Mouse (Mus musculus) adrenal gland, adult 8-10 months (tissue): ENCODE measurements around the gene Ankmy1. TPM values are rescaled to one million over a fixed set of nuclear protein-coding genes. Genes with fewer than 3 reads are reported as not detected.

Experiments used
- DNase-seq: peaks from one replicate; pipeline ENCODE4 v3.0.0; 2022
- total RNA-seq, 4 experiments: library from RNA; stranded (reverse); gene quantifications; 2 replicates each; pipeline ENCODE4 v1.2.4; 2022

The Ankmy1 gene
- total RNA-seq, 4 experiments from 2014 or later, result 1.0 to 1.9 (median 1.3) TPM

- no peak for DNase-seq
These were observed 30.0 kb downstream of the Ankmy1 start for GRCm38 (mm10) chr1:92872666-92873065.

GRCm38 (mm10) chr1:92869985-92870384 is 32.7 kb downstream of the Ankmy1 start:
- DNase-seq, result no peak

DNA sequence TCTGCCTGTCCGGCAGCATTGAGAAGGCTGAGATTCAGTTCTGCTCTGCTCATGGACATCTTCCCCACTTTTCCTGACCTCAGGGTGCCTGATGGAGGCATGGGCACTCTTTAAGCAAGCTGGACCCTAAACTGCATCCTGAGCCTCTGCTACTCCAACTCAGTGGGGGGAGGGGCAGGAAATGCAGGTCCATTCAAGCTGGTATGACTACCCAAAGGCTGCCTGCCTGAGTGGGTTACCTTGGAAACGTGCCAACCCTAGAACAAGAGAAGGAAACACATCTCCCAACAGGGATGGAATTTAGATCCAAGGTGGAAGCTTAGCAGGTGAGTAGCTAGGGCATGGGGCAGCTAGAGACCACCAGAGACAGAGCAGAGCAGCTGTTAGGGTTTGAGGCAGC is 36.5 kb downstream of the Ankmy1 start:
- DNase-seq, result no peak

GRCm38 (mm10) chr1:92863268-92863667 is 39.4 kb downstream of the Ankmy1 start:
- DNase-seq, result no peak

GRCm38 (mm10) chr1:92861503-92861902 is 41.2 kb downstream of the Ankmy1 start:
- no peak for DNase-seq

DNA sequence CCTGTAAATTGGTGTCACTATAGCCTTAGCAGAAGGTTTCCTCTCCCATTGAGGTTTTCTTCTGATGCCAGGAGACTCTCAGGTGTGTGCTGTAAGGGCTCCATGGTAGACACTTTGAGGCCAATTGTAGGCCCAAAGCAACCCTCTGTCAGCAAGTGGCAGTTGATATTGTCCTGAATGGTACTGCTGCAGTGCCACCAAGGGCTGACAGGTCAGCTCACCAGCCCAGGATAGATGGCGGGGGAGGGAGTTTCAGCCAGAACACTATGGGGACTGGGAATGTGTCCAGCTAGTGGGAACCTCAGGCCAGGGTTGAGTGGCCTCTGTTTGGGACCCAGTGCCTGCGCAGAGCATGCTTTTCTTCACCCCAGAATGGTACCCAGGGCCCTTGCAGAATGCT is 50.3 kb downstream of the Ankmy1 start:
- no peak for DNase-seq

DNA sequence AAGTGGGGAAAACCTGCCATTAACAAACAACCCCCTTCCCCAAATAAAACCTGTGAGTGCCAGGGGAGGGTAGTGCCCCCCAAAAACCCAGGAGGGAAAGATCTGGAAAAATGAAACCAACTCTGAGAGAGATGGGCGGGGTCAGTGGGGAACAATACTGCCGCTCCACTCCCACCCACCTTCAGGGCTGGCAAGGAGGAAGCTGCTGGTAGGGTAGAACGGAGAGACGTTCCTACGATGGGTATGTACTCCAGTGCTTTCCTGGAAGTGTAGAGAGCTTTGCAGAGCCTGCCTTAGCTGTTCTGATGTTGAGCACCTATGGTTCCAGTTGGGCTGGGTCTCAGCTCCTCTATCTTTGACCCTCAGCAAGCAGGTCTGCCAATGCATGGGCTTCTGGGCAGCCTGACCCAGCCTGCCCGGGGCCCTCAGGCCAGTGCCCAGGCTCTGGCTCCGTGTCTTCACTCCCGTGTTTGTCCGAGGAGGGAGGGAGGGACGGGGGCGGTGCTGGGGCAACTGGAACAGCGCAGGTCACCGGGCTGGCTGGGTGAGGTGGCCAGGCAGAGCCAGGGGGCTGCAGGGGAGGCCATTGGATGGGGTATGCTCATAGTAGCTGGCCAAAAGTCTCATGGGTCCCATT is 52.6 kb downstream of the Ankmy1 start:
- no peak for DNase-seq

GRCm38 (mm10) chr1:92849491-92849890 is 53.2 kb downstream of the Ankmy1 start:
- DNase-seq, result no peak

DNA sequence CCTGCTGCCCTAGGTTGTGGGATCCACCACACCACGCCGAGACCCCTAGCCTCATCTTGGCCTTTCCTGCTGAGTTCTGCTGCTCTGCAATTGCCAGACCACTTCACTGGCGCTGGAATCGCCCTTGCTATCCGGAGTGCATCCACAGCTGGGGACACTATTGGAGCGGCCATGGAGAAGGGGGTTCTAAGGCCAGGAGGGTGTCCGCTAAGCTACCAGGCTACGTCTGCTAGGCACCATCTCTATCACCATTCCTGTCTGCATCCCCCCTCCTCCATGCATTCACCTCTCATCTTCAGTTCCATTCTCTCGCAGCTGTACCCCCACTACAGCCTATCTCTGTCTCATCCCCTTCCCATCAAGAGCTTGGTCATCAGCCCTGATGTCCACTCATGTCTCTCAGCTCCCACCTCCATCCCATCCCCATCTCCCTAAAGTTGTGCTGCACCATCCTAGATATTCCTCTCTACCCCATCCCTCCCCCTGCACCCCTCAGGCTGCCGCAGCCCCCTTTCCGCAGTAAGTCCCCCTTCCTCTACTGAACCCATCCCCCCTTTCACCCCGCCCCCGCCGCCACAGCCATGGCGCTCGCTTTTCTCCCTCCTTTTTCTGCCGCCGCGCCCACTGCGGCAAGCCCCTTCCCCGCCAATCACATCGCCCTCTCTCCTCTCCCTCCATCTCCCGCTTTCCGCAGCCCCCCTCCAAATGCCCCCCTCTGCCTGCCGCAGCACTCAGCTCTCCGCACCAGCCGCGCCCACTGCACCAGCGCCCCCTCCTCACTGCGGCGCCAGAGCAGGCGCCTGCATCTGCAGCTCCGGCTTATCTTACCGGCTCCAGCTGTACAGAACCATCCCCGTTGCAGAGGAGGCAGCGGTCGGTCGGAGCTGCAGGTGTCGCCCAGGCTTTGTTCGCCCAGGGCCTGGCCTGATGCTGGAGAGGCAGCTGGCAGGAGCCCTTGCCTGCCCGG is 54.5 kb downstream of the Ankmy1 start:
- no peak for DNase-seq

DNA sequence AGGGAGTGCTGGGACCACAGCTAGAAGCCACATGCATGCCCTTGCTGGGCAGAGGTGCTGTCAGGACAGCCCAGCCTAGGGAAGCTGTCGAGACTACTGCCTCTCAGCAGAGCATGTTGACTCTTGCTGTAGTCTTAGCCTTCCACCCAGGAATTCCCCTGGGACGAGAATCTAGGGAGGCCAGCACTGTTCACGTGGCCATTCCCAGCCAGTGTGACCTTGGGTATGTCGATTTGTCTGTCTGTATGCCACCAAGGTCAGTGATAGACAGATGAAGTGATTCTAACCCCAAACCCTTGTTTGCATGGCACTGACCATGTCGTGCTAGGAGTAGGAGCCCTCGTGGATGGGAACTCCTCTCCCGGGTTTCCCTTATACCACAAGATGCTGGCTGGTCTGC is 56.8 kb downstream of the Ankmy1 start:
- DNase-seq, result no peak

GRCm38 (mm10) chr1:92841427-92841826 is 61.3 kb downstream of the Ankmy1 start:
- no peak for DNase-seq

DNA sequence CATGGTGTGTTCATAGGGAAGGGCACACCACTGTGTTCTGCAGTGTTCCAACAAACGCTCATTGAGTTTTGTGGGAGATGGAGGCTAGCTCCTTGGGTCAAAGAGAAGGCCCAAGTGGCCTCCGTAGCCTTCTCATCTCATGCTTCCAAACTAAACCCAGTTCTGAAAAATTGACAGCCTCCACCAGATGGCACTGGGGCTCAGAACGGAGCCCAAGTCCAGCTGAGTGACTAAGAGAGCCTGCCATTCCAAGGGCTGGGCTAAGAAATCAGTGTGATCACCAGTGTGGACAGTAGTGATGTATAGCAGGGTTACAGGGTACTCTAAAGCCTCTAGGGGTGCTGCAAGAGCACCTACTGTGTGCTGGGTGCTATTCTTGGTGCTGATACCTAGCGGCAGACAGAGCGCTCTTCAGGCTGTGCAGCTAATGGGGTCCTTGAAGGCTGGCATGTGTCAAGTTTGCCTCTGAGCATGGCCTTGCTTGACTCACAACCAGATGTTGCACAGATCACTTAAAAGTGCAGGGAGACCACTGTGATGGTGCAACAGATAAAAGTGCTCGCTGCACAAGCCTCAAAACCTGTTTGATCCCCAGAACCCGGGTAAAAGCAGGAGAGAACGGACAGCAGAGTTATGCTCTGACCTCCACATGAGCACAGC is 62.3 kb downstream of the Ankmy1 start:
- DNase-seq, result peak; percentile 43

- no peak for DNase-seq
These were observed 63.5 kb downstream of the Ankmy1 start for GRCm38 (mm10) chr1:92839211-92839610.

DNA sequence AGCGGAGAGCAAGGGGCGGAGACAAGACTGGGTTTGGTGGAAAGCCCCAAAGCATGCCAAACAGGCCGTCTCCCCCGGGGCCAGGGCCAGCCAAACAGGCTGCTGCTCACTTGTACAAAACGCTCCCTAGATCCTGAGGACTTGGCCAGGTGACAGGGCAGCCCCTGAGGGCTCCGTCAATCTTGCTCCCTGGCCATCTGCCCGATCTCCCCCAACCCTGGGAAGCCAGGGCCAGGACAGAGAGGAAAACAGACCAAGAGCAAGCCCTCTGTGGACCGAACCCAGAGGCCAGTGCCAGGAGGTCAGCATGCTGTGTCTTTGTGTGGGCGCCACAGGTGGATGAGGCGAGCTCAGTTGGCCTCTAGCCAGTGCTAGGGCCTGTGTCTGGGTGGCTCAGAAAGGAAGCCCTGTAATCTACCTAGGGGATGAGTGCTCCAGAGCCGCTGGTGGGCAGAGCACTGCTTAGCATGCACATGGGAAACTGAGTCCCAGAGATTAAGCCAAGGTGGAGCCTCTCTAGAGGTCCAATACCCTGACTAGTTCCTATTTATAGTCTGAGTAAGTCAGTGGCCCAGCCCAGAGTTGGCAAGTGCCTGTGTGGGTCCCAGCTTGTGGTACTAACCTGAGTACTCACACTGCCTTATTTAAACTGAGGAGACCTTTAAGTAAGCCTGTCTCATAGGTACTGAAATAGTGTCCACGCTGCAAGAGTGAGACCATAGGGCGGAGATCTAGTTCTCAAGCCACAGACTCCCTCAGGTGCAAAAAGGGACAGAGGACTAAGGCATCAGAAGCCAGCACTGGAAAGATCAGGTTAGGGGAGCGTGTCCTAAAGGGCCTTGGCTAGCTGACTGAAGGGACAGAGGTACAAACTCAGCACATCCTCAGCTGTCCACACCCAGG is 64.5 kb downstream of the Ankmy1 start:
- no peak for DNase-seq

GRCm38 (mm10) chr1:92833987-92834706 is 68.6 kb downstream of the Ankmy1 start:
- peak; percentile 69 for DNase-seq

DNA sequence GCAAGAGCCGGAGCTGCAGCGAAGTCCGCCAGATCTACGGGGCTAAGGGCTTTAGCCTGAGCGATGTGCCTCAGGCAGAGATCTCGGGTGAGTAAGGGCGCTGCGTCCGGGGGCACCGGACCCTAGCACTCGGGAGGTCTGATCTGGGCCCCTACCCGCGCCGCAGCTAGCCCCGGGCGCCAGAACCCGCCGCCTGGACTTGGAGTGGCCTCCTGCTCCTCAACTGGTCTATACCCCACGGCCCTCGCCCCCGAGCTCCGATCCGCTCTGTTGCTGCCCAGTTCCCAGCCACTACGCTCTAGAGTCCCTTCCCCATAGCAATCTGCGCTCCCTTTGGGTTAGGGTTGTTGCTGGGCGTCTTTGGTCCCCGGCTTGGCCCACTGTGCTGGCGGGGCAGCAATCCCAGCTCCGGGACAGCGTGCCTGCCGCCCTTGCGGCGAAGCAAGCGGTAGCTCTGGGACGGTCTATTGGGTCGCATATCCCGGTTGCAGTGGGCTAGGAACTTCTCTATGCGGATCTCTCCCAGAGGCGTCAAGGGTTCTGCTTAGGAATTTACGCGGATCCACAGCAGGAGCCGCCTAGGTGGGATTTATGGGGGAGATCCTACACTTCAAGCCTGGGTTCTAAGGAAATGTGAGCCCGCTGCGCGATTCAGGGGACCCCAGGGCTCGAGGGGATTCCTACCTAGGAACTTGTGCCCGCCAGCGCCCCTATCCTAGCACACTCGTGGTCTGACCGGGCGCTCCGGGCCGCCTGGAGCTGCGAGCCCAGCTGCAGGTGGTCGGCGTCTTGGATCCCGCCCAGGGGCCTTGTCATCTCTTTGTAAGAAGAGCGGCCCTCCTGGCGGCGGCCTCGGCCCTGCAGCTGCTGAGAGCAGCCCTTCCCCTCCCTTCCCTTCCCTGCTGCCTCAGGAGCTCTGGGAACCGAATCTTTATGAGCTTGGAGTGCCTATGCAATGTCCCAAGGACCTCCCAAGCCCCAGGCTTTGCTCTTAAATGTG is 70.4 kb downstream of the Ankmy1 start:
- peak; percentile 25 for DNase-seq

DNA sequence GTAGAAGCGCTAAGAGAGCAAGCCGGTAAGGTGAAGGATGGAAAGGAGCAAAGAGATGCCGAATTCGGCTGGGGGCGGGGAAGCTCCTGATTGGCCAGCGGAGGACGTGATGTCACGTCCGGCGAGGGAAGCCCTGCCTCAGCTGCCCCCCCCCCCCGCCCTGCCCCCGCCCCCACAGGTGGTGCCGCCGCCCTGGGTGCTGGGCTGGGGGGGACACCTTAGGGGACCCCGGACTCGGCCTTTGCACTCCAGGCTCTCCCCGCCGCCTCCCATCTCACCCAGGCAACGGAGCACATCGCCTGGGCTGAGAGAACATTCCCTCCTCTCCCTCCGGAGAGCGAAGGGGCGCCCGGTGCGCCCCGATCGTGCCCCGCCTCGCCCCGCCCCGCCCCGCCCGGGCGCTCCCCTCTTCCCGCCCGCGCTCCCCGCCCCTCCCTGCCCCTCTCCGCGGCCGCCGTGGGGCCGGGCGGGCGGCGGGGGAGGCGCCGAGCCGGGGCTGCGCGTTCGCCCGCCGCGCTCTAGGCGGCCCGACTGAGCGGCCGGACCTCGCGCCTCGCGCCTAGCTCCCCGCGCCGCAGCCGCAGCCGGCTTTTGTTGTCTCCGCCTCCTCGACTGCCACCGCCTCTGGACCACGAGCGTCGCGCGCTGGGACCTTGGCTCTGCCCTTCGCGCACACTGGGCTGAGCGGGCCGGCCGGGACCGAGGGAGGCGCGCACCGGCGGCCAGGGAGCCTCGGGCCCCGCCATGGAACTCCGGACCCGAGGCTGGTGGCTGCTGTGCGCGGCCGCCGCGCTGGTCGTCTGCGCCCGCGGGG is 71.3 kb downstream of the Ankmy1 start, which contains the start of gene Gpc1:
TSS of gene Gpc1 (plus strand) at position 458 of the 814 bp plus-strand sequence.
- DNase-seq, result peak; percentile 79

- DNase-seq, result no peak
These were observed 72.0 kb downstream of the Ankmy1 start for GRCm38 (mm10) chr1:92830626-92831187.
